Mouse (Mus musculus): ENCODE measurements around the gene Med10.

Med10 gene

DNA sequence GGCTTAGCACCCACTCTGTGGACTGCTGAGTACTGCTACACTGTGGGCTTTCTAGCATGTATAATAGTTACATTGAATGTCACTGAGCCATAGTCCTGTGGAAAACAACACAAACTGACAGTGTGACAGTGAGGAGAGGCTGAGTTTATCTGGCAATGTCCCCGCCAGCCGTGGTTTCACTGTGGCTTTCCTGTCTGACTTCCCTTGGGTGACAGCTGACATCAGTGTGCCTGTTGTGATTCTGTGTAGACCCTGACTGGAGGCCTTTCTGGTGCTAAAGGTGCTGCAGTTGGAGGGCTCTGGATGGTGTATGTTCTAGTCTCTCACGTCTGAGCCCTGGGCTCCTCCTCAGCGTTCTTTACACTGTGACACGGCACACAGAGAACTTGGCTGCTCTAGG lies 11.7 kb downstream of the Med10 start:
- no peak for TF ChIP-seq GATA4 (IDR thresholded peaks at IDR 0.05; ENCODE audit: insufficient replicate concordance, low read length)

DNA sequence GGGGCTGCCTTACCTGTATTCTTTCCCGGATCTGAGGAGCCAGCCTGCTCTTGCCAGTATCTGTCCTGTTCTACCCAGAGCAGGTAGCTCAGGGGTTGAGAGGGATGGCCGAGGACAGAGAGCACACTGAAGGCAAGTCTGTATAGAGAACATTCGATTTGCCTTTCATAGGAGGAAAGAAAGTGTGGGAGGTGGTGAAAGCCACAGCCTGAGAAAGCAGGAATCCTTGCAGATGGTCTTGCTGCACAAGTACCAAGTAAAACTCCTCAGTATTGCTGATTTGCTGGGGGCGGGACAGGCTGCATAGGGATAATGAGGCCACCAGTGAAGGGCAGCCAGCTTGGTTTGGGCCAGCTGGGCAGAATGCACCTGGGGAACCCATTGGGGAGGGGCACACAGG lies 16.1 kb downstream of the Med10 start:
- TF ChIP-seq GATA4 (IDR thresholded peaks at IDR 0.05; ENCODE audit: insufficient replicate concordance, low read length) = no peak

DNA sequence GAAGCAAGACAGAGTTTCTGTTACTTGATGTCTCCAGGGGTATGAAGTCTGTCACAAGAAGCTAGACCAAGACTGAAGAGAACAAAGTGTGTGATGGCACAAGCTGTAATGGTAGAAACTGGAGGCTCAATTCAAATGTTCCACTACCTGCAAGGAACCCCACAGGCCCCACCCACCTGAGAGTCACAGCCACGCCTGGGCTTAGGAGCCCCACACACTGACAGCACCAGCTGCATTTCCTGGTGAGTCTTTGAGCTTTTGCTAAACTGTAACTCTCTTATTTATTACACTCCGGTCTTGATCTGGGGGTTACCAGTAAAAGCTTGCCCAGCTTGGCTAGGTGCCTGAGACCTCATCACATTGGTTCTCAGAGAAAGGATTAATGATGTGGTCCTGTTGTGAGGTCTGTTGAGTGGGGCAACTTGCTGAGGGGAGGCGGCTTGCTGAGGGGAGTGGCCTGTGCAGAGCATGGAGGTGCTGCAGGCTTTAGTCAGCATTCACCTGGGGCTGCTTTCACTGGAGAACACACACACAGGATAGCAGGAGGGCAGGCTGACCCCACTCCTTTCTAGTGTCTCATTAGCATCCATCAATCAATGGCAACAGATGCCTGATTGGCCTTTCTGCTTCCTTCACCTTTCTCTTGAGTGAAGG lies 19.1 kb downstream of the Med10 start:
- no peak for TF ChIP-seq GATA4 (IDR thresholded peaks at IDR 0.05; ENCODE audit: insufficient replicate concordance, low read length)

DNA sequence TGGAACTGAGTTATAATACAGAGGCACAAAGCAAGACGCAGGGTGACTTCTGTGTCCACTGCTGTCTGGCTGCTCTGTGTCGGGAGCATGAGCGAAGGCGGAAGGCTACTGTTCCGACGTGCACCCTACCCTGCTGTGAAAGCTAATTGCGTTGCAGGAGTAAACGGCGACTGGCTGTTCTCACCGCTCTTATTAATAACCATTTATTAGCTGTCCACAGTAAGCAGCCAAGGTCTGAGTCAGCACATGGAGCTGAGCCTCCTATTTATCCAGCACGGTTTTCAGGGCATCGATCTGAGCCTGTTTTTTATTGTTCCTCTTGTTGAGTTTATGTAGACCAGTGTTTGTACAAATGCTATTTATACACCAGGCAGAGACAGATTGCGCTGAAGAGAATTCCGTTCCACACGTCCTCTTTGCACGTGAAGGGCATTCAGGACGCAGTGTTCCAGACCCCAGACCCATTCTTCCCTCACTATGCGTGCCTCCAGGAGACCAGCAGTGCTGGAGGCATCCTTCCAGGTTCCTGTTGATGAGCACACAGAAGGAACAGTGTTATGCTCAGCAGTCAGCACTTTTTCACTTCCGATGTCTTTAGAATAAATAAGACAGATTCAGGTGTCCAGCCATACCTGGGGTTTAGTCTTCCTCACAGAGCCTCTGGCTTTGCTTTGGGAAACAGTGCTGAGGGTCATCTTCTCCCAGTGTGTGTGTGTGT lies 21.9 kb downstream of the Med10 start:
- TF ChIP-seq GATA4 (IDR thresholded peaks at IDR 0.05; ENCODE audit: insufficient replicate concordance, low read length) = no peak

DNA sequence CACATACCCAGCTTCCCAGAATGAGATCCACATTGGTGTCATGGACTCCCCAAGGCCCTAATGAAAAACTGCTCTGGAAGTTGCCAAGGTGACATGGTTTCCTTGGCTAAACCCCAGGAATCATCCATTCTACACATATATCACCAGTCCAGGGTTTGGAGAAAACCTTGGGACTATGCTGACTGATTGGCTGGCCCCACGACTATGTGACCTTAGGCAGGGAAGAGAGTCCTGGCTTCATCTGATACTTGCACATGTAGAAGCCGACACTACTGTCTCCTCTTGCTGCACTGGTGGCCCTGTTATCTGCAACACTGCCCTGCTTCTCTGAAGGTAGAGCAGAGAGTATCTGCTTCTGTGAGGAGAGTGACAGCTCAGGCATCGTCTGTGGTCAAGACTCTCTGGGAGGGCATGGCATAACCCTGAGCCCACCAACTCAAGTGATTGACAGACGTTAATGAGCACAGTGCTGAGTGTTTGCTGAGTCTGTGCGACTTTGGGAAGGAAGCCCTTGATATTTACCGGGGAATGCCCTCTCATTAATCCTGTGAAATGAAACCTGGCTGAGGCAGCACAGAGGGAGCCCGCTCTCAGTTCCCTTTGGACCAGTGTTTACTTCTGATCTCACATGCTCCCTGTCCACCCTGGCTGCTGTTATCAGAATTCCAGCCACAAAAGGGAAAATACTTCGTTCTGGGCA lies 23.4 kb downstream of the Med10 start:
- no peak for TF ChIP-seq GATA4 (IDR thresholded peaks at IDR 0.05; ENCODE audit: insufficient replicate concordance, low read length)

DNA sequence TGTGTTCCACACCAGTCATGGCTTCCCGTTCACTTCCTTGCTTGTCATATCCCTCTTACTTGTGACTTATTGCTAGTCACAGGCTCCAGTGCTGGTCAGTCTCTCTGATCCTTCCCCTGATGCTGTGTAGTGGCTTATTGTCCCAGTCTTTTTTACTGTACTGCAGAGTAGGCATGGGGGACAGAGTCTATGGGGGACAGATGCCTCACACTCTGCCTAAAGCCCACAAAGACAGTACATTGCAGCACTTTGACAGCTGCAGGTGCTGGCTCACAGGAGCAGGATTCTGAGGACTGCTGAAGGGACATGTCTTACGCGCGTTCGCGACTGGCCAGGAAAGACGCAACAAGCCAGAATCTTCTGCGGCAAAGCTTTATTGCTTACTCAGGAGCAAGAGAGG lies 28.4 kb downstream of the Med10 start:
- TF ChIP-seq GATA4 (IDR thresholded peaks at IDR 0.05; ENCODE audit: insufficient replicate concordance, low read length) = no peak

DNA sequence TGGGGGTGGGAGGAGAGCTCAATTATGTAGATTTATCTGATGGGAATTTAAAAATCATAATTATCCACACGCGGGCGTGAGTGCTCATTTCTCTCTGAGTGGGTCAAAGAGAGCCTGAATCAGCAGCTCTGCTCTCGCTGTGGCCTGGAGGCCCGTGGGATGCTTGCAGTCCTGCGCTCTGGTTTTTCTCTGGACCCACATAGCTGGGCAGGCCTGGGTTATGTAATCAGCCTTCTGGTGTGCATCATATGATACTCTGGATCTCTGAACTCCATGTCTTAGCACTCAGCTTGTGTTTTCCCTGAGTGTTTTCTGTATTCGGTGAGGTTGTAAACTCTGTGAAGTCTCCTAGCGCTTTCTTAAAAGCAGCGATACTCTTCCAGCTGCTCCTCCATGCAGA lies 30.4 kb downstream of the Med10 start:
- no peak for TF ChIP-seq GATA4 (IDR thresholded peaks at IDR 0.05; ENCODE audit: insufficient replicate concordance, low read length)

DNA sequence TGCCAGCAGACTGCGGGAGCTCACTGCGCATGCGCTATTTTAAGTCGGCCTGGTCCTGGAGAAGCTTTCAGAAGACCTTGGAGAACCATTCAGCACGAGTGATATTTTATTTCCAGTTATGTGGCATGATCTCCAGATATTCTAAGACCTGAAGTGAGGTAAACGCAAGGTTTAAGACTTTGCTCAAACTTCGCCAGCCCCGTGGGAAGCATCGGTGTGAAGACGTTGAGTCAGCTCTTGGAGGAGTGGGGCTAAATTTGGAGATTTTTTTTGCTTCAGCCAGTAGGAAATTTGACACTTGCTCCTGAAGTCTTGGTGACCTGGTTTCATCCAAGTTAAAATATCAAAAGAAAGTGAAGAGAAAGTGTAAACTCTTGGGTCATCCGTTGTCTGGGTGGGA lies 31.2 kb downstream of the Med10 start:
- no peak for TF ChIP-seq GATA4 (IDR thresholded peaks at IDR 0.05; ENCODE audit: insufficient replicate concordance, low read length)

DNA sequence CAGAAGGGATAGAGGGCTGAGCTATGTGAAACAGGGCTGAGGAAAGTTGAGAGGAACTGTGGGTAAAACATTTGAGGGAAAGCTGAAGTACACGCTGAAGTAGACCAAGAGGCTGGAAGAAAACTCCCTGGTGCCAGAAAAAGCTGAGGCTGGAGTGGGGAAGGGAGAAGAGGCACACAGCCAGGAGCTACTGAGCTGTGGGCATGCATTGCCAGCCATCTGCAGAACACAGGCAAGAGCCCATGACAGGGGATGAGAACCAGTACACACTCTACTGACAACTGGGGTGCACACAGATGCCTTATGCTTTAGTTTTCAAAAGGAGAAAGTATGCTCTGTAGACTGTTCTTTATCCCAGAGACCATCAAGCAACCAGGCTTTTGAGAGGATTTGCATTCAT lies 43.4 kb downstream of the Med10 start:
- TF ChIP-seq GATA4 (IDR thresholded peaks at IDR 0.05; ENCODE audit: insufficient replicate concordance, low read length) = no peak

DNA sequence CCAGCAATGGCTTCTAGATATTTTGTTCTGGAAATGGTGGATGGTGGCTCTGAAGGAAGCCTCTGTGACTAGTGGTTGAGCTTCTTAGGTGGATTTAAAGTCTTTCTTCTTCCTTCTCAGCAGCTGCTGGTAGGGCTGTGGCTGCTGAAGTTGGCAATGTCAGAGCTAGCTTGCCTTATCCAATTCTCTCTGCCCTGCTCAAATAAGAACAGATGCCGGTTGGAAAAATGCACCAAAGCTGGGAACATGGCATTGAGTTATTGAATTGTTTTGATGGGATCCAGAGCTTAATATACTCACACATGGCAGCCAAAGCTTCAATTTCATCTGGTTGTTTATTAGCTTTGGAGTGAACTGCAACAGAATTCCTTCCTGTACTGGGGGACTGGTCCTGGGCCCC lies 47.4 kb downstream of the Med10 start:
- TF ChIP-seq GATA4 (IDR thresholded peaks at IDR 0.05; ENCODE audit: insufficient replicate concordance, low read length) = no peak

DNA sequence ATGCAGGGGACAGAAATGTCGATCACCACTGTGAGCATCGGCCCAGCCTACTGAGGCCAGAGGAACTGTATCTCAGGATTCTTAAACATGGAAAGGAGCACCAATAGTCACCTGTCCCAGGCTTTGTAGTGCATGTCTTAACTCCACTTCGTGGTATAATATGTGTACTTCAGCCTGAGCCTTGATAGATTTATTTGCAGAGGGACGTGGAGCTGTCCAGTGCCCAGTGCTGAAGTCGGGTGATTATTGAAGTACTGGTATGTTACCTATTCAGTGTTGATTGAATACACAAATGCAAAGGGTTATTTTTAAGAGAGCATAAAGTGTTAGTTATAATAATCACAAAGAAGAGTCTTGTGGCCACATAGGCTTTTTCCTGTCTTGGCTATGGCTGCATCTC lies 50.1 kb downstream of the Med10 start:
- no peak for TF ChIP-seq GATA4 (IDR thresholded peaks at IDR 0.05; ENCODE audit: insufficient replicate concordance, low read length)

DNA sequence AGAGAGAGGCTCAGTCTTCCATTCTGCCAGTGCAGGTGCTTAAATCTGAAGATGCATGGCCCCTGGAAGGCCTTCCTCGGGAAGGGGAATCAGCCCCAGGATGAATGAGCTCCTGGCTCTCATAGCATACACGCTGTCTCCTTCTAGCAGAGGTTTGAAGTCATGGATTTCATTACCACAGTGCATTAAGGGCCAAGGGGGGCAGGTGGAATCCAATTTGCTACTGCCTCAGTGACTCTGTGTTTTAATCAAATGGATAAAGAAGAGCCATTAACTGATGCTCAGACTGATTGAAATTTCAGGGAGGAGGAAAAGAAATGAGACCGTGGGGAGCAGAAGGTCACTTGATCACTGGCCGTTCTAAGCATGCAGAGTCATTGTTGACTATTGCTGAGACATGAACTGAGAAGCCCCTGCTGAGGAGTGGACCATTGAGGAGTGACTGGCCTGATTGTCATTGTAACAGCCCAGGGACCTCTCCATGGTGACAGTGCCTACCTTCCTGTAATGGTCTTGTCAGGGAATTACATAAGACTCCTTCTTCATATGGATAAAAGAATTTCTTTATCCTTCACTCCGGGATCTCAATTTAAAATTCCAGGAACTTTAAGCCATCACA lies 51.3 kb downstream of the Med10 start:
- no peak for TF ChIP-seq GATA4 (IDR thresholded peaks at IDR 0.05; ENCODE audit: insufficient replicate concordance, low read length)

DNA sequence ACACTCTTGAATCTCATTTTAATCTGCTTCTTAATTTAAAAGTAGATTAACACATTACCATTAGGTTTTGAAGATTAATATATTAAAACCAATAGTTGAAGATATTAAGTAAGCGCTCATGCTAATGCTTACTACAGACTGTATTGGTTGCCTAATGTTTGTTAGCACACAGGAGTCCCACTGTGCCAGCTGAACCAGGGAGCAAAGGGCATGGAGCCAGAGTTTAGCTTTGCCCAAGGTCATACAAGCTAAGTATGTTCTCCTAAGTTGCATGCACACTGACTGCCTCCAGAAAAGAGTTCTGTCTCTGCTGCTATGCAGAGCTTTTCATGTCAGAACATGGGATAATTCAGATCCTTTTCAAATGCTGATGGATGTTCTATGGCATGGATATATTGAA lies 53.7 kb downstream of the Med10 start:
- no peak for TF ChIP-seq GATA4 (IDR thresholded peaks at IDR 0.05; ENCODE audit: insufficient replicate concordance, low read length)

DNA sequence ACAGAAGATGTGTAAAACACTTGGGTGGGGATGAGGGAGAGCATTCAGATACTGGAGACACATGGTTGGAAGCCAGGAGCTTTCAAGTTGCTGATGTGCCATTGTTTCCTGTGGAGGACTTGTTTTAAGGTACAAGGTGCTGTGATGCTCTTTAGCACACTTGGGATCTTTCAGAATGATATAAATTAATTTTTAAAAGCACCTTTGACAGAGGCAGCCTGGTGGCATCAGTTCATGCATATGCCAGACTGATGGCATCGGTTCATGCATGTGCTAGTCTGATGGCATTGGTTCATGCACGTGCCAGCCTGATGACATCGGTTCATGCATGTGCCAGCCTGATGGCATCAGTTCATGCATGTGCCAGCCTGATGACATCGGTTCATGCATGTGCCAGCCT lies 60.1 kb downstream of the Med10 start:
- TF ChIP-seq GATA4 (IDR thresholded peaks at IDR 0.05; ENCODE audit: insufficient replicate concordance, low read length) = no peak

DNA sequence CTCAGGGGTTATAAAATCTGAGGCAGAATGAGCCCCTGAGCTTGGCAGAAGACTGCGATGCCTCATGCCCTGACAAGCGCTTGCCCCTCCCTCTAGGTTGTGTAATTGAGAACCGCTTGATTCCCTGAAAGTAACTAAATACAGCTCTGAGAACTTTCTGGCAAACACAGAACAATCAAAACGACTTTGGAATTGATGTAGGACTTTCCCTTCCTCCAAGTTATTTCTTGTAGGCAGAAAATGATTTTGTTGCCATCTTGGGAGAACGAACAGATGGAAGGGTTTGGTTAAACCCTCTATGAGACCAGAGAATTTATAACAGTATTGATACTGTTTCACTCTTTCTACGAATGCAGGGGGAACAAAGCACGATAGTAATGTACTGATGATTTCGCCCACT lies 62.7 kb downstream of the Med10 start:
- no peak for TF ChIP-seq GATA4 (IDR thresholded peaks at IDR 0.05; ENCODE audit: insufficient replicate concordance, low read length)
